Mouse (Mus musculus) spleen, adult 2 months (tissue): Measurements from ENCODE around the gene Nxpe4.

Experiments used
- CTCF ChIP-seq: fragments of 200-500 bp; IDR thresholded peaks from 2 replicates; pipeline ENCODE4 v1.5.1; 2011; ENCODE audit warnings: mild to moderate bottlenecking, inconsistent platforms; ENCODE audit not compliant: insufficient read depth, insufficient read length, insufficient replicate concordance; ENCODE audit errors: extremely low read depth
- POLR2A ChIP-seq: fragments of 200-500 bp; IDR thresholded peaks from 2 replicates; pipeline ENCODE4 v1.6.1; 2011; ENCODE audit warnings: low read depth, low read length, inconsistent platforms

GRCm38 (mm10) chr9:48184319-48184718 lies 22.5 kb downstream of the Nxpe4 start:
- TF ChIP-seq CTCF: no peak
- no peak for TF ChIP-seq POLR2A
